Mouse (Mus musculus) ES-Bruce4 (cell line): ENCODE measurements around the gene Sec24d.

Experiments
- CTCF ChIP-seq: IDR thresholded peaks from one replicate; pipeline ENCODE4 v1.8.1; 2011; ENCODE audit warnings: low read depth, low read length
- EP300 ChIP-seq: IDR thresholded peaks from 2 replicates; pipeline ENCODE4 v1.6.1; 2011; ENCODE audit warnings: low read depth, low read length; ENCODE audit not compliant: insufficient read depth
- POLR2A ChIP-seq: IDR thresholded peaks from one replicate; pipeline ENCODE4 v1.8.1; 2011; ENCODE audit warnings: low read length; ENCODE audit not compliant: insufficient read depth

GRCm38 (mm10) chr3:123267741-123268201, 516 bp downstream of the Sec24d start:
- no peak for TF ChIP-seq CTCF
- TF ChIP-seq POLR2A: no peak
- no peak for TF ChIP-seq EP300
